Mouse (Mus musculus): ENCODE measurements around the gene Il13. TPM values are rescaled to one million over a fixed set of nuclear protein-coding genes. Genes with fewer than 3 reads are reported as not detected.
A peak's percentile ranks its signal among the peaks of the same experiment; 100 is the strongest.

The Il13 gene
- not detected in 2 replicates for polyA plus RNA-seq (2016; fragmentation: Nextera tagmentation; extraction: Ambion mirVana)

DNA sequence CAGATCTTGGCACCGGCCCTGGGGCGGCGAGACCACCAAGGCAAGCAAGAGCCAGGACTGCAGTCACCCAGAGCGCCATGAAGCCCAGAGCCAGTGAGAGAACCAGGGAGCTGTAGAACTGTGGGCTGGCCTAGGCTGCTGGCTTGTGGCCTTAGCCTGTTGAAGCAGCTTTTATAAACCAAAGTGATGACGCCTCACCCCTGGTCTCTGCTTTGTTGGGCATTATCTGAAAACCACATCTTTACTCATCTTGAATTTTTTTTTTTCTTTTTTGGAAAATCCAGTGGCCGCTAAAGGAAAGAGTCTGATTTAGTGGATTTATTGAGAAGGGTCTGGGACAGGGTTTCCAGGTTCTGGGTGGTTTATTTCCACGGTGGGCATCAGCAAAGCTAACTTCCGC, at the start of gene Il13:
Gene Il13 (minus strand): TSS at position 147 of the 400 bp plus-strand sequence.
- Histone ChIP-seq H3K27me3 (ENCODE audit: insufficient read depth, poor library complexity, severe bottlenecking) (peaks cover 52% of the 10 kb centered on the region), H3K4me3 (no peak within 1 kb of the TSS; the same call in 1 of the 2 replicates), H3K9me3 (no peaks in the 10 kb centered on the region), H3K36me3 (no peaks in the 10 kb centered on the region), H3K4me1 (peaks cover 24% of the 10 kb centered on the region), H3K27ac (no peak within 1 kb of the TSS)
- WGBS, result 89% methylated on average over 8 of the region's 8 CpGs
- no peak for DNase-seq (ENCODE audit: low spot score)

DNA sequence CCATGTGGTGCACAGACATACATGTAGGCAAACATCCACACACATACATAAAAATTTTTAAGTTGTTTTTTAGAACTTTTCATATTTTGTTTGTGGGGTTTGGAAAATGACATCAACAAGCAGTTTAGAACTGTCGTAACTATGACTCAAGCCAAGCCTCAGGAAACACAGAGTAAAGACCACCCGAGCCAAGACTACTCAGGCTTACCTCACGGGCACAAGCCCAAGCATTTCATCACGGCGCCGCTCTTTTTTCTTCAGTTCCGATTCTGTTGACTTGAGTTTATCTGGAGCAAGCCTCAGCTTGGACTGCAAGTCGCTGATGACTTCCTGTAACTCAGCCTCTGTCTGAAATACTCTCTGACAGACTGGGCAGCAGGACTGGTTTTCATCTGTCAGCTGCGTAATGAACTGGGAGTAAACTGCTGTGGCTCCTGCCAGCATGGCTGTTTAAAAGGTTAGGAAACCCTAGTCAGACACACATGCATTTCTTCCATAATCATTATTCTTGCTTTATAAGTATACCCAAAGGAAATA, 48.6 kb upstream of the Il13 start:
- no peaks in the 10 kb centered on the region for H3K9me3 ChIP-seq
- no peak overlapping the region for H3K4me3 ChIP-seq
- 65% methylated on average over 9 of the region's 9 CpGs for WGBS
- H3K27me3 ChIP-seq (ENCODE audit: insufficient read depth, poor library complexity, severe bottlenecking), result no peaks in the 10 kb centered on the region
- peaks cover 4% of the 10 kb centered on the region; the same call in 1 of the 2 replicates for H3K4me1 ChIP-seq
- no peak overlapping the region for H3K27ac ChIP-seq
- DNase-seq (ENCODE audit: low spot score), result no peak
- peaks cover 47% of the 10 kb centered on the region for H3K36me3 ChIP-seq

DNA sequence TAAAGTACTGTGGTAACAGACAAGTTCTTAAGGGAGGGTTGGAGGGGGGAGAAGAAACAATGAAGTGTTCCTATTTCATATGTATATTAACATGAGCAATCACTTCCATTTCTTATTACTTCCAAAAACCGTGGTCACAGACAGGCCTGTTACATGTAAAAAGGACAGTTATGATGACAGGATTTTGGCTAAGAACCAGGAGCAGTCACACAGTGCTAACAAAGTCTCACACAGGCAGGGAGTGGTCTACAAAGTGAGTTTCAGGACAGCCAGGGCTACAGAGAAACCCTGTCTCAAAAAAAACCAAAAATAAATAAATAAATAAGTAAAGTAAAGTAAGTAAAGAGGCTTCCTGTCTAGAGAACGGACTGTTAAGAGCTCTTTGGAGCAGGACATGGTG, 47.7 kb upstream of the Il13 start:
- Histone ChIP-seq H3K4me3 (no peak overlapping the region), H3K27ac (no peak overlapping the region)

DNA sequence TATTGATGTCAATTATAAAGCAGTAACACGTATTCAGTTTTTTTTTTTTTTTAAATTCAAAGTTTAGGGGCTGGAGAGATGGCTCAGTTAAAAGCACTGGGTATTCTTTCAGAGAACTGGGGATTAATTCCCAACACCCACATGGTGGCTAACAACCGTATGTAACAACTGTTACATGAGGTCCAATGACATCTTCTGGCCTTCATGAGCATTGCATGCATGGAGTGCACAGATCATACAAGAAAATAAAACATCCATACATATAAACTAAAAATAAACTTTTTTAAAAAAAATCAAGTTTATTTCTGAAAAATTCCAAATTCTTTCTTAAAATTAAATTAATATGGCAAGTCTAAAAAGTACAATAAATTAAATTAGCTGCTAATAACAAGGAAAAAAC, 47.2 kb upstream of the Il13 start:
- DNase-seq (ENCODE audit: low spot score), result no peak
- Histone ChIP-seq H3K27ac (no peak overlapping the region), H3K27me3 (ENCODE audit: insufficient read depth, poor library complexity, severe bottlenecking) (no peaks in the 10 kb centered on the region), H3K4me1 (peaks cover 4% of the 10 kb centered on the region; the same call in 1 of the 2 replicates), H3K36me3 (peaks cover 44% of the 10 kb centered on the region), H3K9me3 (no peaks in the 10 kb centered on the region), H3K4me3 (no peak overlapping the region)
- WGBS, result 93% methylated on average over 2 of the region's 2 CpGs

More for the DNA sequence above, 47.7 kb upstream of the Il13 start:
- Histone ChIP-seq H3K9me3 (no peaks in the 10 kb centered on the region), H3K27me3 (ENCODE audit: insufficient read depth, poor library complexity, severe bottlenecking) (no peaks in the 10 kb centered on the region), H3K4me1 (peaks cover 4% of the 10 kb centered on the region; the same call in 1 of the 2 replicates), H3K36me3 (peaks cover 44% of the 10 kb centered on the region)
- WGBS, result 68% methylated on average over 2 of the region's 2 CpGs
- no peak for DNase-seq (ENCODE audit: low spot score)

DNA sequence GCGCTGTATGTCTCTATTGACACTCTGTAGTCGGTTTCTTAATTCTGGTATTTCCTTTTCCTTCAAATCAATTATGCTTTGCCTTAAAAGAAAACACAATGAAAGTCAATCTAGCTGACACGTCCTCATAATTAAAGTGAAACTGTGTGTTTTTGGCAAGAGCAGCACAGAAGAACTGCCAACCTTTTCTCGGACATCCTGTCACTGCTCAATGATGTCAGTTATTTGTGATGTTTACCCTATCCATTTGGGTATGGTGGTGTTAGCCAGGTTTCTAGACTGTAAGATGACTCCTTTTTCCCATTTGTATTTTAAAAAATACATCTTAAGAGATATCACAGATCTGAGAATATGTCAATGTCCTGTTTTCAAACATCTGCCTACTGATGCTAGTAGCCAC, 45.6 kb upstream of the Il13 start:
- Histone ChIP-seq H3K27me3 (ENCODE audit: insufficient read depth, poor library complexity, severe bottlenecking) (no peaks in the 10 kb centered on the region), H3K9me3 (no peaks in the 10 kb centered on the region), H3K27ac (no peak overlapping the region), H3K4me3 (no peak overlapping the region), H3K4me1 (peaks cover 4% of the 10 kb centered on the region; the same call in 1 of the 2 replicates), H3K36me3 (peaks cover 56% of the 10 kb centered on the region)
- 88% methylated on average over 4 of the region's 4 CpGs for WGBS
- no peak for DNase-seq (ENCODE audit: low spot score)

DNA sequence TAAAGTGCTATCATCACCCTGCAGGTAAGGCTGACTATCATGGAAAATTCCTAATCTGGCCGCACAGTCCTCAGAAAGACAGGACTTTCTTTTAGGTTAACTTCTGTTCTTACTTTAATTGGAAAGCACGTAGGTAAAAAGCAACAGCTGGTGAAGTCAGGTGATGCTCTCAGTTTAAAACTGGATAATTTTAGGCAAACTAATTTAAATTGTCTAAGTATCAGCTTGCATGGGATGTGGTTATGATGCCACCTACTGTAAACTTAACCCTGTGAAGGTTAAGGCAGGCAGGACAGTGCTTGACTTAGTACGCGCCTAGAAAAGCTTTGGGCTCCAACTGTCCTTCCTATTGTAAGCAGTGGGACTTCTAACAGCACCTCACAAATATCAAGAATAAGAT, 36.9 kb upstream of the Il13 start:
- no peaks in the 10 kb centered on the region for H3K27me3 ChIP-seq (ENCODE audit: insufficient read depth, poor library complexity, severe bottlenecking)
- H3K9me3 ChIP-seq, result no peaks in the 10 kb centered on the region
- DNase-seq (ENCODE audit: low spot score), result no peak
- 91% methylated on average over 4 of the region's 4 CpGs for WGBS
- no peak overlapping the region for H3K4me3 ChIP-seq
- H3K27ac ChIP-seq, result no peak overlapping the region
- H3K4me1 ChIP-seq, result no peaks in the 10 kb centered on the region
- H3K36me3 ChIP-seq, result peaks cover 66% of the 10 kb centered on the region

GRCm38 (mm10) chr11:53664091-53664490, 29.6 kb upstream of the Il13 start:
- H3K4me3 ChIP-seq, result no peak overlapping the region
- WGBS, result 70% methylated on average over 5 of the region's 5 CpGs
- DNase-seq (ENCODE audit: low spot score), result no peak
- no peak overlapping the region for H3K27ac ChIP-seq
- peaks cover 12% of the 10 kb centered on the region for H3K4me1 ChIP-seq
- peaks cover 36% of the 10 kb centered on the region for H3K36me3 ChIP-seq
- H3K9me3 ChIP-seq, result no peaks in the 10 kb centered on the region
- H3K27me3 ChIP-seq (ENCODE audit: insufficient read depth, poor library complexity, severe bottlenecking), result no peaks in the 10 kb centered on the region

DNA sequence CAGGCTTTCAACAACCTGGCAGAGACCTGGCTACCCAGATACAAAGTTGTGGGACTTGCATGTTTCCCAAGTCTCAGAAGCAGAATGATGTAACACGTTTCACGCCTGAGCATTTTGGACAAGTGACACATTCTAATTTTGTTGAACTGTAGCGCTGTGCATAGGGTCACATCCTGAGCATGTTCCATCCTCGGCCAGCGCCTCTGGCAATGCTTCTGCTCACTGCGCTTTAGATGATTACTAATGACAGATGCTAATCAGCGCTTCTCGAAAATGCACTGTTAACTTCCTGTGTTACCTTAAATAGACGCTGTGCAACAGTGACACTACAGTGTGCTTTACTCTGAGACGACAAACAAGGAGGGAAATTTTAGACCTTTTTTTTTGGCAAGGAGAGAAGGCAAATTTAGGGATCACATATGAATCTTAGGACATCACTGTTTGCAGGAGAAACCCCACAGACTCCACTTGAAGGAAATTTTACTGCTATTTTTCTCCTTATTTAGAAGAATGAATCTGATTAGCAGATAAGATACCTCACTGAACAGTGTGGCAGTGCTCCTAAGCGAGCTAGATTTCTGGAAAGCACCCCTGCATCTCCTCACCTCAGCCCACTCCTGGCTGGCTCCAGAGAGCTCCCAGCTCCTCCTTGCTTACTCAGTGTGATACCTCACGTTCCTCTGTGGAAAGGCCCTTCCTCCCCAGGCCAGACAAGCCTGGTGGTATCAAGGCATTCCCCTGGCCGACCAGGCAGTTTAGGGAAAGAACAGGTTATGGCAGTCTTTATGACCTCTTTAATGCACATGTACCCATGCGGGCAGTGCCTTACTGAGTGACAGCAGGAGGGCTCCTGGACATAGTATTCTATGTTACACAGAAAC, 28.5 kb upstream of the Il13 start:
- WGBS, result 52% methylated on average over 14 of the region's 14 CpGs
- Histone ChIP-seq H3K27ac (peak overlapping the region; percentile 5; the same call in 1 of the 2 replicates), H3K4me3 (no peak overlapping the region), H3K9me3 (no peaks in the 10 kb centered on the region), H3K27me3 (ENCODE audit: insufficient read depth, poor library complexity, severe bottlenecking) (no peaks in the 10 kb centered on the region), H3K4me1 (peaks cover 14% of the 10 kb centered on the region), H3K36me3 (peaks cover 28% of the 10 kb centered on the region)
- DNase-seq (ENCODE audit: low spot score), result no peak

DNA sequence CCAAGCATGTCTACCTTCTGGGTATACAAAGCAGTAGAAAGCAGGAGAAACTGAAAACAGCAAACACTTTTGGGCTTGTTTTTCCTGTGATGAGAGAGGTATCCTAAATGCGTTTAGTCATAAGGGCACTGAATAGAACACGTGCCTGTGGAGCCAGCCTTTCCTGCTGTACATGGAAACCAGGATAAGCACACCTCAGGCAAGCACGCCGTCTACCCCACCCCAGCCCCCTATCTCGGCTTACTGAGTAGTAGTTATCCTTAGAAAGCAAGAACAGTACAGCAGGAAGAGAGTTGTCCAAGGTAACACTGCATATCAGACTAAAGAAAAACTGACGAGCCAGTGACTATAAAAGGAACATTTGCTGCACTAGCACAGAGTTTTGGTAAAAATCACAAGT, 23.3 kb upstream of the Il13 start:
- Histone ChIP-seq H3K9me3 (no peaks in the 10 kb centered on the region), H3K4me3 (no peak overlapping the region), H3K27ac (no peak overlapping the region), H3K4me1 (peaks cover 33% of the 10 kb centered on the region), H3K36me3 (peaks cover 18% of the 10 kb centered on the region), H3K27me3 (ENCODE audit: insufficient read depth, poor library complexity, severe bottlenecking) (no peaks in the 10 kb centered on the region)
- 44% methylated on average over 6 of the region's 6 CpGs for WGBS
- no peak for DNase-seq (ENCODE audit: low spot score)

DNA sequence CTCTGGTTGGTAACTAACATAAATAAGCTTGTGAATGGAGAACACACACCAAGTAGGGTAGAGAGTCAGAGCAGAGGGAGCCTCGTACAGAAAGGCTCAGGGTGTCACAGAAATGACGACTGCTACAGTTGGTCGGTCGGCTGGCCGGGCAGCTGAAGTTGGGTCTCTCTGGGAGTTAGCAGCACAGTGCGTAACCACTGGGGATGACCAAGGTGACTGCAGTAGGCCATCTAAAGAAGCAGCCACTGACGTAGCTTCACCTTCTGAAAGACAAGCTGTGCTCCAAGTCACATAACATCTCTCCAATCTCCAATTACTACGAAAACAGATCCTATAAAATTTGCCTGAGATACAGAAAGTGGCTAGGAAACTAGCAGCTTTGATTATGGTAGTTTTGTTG, 22.9 kb upstream of the Il13 start:
- Histone ChIP-seq H3K36me3 (peaks cover 18% of the 10 kb centered on the region), H3K27ac (0 out of 2 replicates have a peak overlapping the region, but pooled peaks have one; percentile 9), H3K4me3 (no peak overlapping the region), H3K9me3 (no peaks in the 10 kb centered on the region), H3K4me1 (peaks cover 29% of the 10 kb centered on the region), H3K27me3 (ENCODE audit: insufficient read depth, poor library complexity, severe bottlenecking) (no peaks in the 10 kb centered on the region)
- WGBS, result 68% methylated on average over 8 of the region's 8 CpGs
- no peak for DNase-seq (ENCODE audit: low spot score)

DNA sequence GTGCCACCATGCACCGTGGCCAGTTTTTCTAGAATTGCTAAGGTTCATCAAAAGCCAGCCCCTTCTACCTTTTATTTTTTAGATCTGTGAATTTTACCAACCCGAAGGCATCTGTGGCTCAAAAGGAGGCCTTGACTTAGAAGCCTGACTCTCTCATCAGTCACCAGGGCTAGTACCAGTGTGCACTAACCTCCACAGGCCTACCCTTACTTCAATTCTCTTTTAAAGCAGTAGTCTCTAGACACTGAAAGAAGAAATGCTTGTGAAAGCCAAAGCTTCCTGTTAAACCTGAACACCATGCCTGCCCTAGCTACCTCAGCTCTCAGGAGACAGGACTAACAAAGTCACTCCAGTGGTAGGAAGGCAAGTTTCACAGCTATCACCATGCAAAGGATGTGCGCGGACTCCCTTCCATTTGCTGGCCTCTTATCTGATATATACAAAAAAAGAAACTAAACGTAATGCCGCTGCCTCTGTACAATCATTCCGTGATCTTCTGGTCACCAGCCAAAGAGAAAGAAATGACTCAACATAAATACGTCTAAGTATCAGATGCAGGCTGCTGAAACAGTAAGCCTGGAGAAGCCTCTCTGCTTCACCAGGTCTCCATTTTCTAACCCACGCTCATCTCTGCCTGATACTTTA, 22.2 kb upstream of the Il13 start:
- H3K9me3 ChIP-seq, result no peaks in the 10 kb centered on the region
- H3K4me3 ChIP-seq, result no peak overlapping the region
- no peaks in the 10 kb centered on the region for H3K27me3 ChIP-seq (ENCODE audit: insufficient read depth, poor library complexity, severe bottlenecking)
- no peak overlapping the region for H3K27ac ChIP-seq
- DNase-seq (ENCODE audit: low spot score), result no peak
- 60% methylated on average over 9 of the region's 9 CpGs for WGBS
- peaks cover 25% of the 10 kb centered on the region for H3K36me3 ChIP-seq
- peaks cover 29% of the 10 kb centered on the region for H3K4me1 ChIP-seq

DNA sequence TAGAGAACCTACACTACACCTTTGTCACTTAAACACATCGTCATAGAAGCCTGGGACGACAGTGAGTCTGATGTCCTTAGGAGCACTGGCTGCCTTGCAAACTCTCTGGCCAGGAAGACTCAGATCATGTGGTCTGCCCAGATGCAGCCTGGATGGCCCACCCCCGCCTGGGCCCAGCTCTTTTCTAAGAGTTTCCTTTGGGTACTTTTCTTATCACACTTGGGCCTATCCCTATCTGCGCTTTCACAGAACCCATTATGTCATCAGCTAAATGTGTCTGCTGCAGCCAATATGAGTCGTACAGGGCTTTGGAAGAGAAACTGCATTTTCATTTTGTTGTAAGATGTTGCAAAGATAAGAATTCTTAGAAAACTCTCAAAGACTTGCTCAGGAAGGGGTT, 20.5 kb upstream of the Il13 start:
- peak; percentile 93 for DNase-seq (ENCODE audit: low spot score)
- no peak overlapping the region for H3K4me3 ChIP-seq
- no peaks in the 10 kb centered on the region for H3K9me3 ChIP-seq
- peak overlapping the region; percentile 70; the same call in 1 of the 2 replicates for H3K27ac ChIP-seq
- peaks cover 42% of the 10 kb centered on the region for H3K36me3 ChIP-seq
- WGBS, result 13% methylated on average over 5 of the region's 5 CpGs
- peaks cover 29% of the 10 kb centered on the region for H3K4me1 ChIP-seq
- H3K27me3 ChIP-seq (ENCODE audit: insufficient read depth, poor library complexity, severe bottlenecking), result no peaks in the 10 kb centered on the region

DNA sequence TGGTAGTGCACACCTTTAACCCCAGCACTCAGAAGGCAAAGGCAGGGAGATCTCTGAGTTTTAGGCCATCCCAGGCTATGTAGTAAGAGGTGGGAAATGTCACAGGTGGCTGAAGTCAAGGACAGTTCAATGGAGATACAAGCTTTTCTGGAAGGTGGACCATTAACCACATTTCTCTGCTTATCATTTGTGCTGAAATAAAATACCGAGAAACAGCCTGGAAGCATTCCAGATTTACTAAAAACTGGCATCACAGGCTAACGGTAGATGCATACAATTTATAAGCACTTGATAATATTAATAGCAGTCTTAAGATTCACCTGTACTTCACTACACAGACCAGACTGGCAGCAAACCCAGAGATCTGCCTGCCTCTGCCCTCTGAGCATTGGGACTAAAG, 17.9 kb upstream of the Il13 start:
- 90% methylated on average over 2 of the region's 2 CpGs for WGBS
- peaks cover 54% of the 10 kb centered on the region for H3K36me3 ChIP-seq

More for the DNA sequence above, 17.9 kb upstream of the Il13 start:
- Histone ChIP-seq H3K9me3 (no peaks in the 10 kb centered on the region), H3K4me3 (no peak overlapping the region), H3K4me1 (peaks cover 20% of the 10 kb centered on the region), H3K27me3 (ENCODE audit: insufficient read depth, poor library complexity, severe bottlenecking) (no peaks in the 10 kb centered on the region), H3K27ac (no peak overlapping the region)
- DNase-seq (ENCODE audit: low spot score), result no peak
